Mouse (Mus musculus) spleen, embryonic (tissue): ENCODE data around the gene Vezt.

Experiments
- CTCF ChIA-PET: fragments of 350-600 bp; sonication (Branson Sonifier 250); formaldehyde crosslinking; loops from one replicate; lab custom pipeline; 2022; lab: Charles Lee

Vezt gene

DNA sequence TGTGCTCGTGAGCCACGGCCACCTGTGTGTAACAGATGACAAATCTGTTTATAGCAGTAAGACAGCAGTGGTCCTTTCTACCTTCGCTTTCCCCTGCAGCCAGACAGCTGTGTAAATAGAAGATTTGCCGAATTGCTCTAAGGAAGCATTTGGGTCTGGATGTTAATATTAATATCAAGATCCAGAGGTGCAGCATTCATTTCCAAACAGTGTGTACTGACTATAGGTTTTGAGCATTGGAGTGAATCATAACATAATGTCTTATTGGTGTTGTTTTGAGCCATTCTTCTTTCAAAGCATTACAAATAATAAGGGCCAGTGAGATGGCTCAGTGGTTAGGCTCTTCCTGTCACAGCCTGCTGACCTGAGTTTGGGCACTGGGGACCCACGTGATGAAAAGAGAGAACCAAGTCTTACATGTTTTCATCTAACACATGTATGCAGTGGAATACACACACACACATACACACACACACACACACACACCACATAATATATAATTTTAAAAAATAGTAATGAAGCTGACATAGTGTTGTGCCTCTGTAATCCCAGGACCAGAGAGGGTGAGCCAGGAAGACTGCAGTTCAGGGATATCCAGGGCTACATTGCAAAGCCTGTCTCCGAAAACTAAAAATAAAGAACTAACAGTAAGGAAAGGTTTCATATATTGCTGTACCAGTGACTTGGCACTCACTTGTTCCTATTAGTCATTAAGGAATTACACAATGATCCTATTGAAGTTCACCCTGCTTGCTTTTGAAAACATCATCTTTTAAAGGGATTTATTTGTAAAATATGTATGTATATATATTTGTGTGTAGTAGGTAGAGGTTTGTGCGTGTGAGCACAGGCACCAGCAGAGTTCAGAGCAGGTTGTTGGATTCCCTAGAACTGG lies 3.0 kb upstream of the Vezt start:
- CTCF ChIA-PET, result interaction anchor here (0.7 kb wide), 1 partner anchor 402 kb away, joined by 3 read pairs; no protein-coding TSS in a partner anchor

DNA sequence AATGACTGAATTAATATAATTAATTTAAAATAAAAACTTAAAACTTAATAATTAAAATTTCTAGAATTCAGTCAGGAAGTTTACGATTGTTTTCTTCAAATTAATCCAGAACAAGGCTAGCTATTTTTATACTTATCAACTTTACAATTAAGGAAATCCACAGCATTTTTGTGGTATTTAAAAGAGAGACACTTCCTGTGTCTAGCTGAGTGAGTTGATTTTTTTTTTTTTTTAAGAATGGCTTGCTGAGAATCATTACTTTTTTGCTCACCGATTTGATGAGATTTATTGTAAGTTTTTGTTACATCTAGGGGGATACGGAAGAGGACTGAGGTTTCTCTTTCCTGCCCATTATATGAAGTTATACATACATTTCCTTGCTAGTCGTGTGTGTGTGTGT lies 2.0 kb upstream of the Vezt start:
- CTCF ChIA-PET, result interaction anchor here (0.6 to 0.7 kb wide), 3 partner anchors 74 to 401 kb away, joined by 3 to 6 read pairs (median 4); no protein-coding TSS in a partner anchor

DNA sequence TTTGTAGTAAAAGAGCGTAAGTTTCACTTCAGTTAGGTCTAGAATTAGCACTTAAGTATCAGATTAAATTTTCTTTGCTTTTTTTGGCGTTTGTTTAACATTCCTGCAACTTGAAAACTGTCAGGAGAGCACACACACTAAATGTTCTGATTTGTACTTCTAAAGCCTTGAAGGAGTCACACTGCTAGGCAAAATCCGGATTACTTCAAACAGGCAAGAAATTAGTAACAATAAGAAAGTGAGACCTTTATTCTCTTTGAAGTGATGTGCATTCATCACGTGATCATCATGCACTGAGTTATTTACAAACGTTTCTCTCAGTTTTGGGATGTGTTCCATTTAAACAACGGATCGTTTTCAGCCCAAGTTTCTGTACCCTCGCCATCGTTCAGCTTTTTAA lies 1.6 kb upstream of the Vezt start:
- CTCF ChIA-PET, result interaction anchor here (0.7 kb wide), 1 partner anchor 87 kb away, joined by 4 read pairs; no protein-coding TSS in a partner anchor

DNA sequence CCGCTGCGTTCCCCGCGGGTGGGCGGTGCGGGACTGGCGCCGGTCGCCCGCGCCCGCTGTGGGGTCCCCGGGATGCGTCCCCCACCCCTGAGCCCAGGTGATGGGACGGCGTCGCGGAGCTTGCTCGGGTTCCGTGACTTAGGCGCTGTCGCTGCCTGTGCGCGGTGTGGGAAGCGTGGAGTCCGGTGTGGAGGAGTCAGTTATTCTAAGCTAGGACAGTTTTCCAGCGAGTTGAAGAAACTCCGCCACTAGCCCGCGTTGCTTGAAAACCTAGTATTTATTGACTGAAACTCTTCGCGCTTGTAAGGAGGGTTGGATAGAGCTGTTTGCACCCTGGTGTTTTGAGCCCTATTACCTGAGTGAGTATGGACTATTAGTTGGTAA lies 750 bp upstream of the Vezt start:
- CTCF ChIA-PET, result no interaction called here

DNA sequence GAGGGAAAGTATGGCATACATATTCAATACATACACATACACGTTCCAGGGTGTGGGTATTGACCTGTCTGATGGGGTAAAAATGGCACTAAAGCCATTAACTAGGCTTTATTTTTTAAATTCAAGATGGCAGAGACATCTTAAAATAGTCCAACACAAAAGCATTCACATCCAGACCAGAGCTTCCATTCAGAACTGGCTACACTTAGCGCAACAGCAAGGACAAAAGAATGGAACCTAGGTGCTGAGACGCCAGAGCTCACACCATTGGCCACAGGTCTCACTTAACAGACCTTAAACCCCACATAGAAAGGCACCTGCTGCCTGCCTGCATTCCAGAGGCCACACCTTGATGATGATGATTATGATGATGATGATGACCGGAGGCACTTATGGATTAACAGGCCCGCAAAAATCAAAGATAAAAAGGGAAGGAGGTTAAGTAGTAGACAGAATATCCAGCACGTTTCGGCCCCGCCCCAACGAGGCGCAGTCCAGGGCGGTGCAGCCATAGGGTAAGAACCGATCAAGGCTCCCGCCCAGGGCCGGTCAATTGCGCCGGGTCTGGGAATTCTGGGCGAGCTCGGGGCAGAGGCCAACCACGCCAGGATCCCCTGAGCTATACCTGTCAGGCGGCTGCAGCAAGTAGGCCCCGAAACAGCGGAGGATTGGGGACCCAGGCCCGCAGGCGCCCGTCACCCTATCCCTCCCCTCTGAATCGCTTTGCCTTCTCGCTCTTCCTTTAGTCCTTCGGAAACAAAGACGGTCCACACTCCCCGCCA lies 550 bp downstream of the Vezt start:
- CTCF ChIA-PET, result interaction anchor here (0.5 kb wide), 1 partner anchor 461 kb away, joined by 3 read pairs; no protein-coding TSS in a partner anchor

DNA sequence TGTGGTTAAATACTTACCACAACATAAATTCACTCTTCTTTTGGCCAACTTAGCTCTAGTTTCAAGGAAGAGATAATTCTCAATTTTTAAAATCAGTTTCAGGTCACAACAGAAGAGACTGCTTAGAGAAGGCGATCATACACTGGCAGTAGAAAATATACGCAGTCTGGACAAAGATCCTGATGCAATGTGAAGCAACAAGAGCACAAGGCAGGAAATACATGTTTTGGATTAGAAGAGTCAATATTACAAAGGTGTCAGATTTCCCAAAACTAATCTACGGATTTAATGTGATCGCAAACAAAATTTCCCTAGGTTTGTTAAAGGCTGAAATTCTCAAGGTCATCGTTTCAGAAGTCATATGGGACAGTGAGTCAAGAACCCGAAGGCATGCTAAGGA lies 4.5 kb downstream of the Vezt start:
- CTCF ChIA-PET, result interaction anchor here (0.9 kb wide), 1 partner anchor 11 kb away, joined by 3 read pairs; no protein-coding TSS in a partner anchor

DNA sequence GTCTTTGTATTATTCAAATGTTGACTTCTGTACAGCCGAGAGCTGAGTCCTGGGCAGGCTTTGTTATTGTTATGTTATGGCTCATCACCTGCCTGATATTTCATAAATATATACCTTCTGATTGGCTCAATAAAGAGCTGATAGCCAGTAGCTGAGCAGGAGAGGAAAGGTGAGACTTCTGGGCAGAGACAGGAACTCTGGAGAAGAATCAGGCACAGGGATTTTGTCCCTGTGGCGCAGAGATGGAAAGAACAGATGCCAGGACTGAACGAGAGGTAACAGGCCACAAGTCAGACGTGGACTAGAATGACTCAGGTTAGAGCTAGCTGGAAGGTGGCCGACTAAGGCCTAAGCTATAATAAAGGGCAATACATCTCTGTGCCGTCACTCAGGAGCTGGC lies 7.1 kb downstream of the Vezt start:
- CTCF ChIA-PET, result no interaction called here

DNA sequence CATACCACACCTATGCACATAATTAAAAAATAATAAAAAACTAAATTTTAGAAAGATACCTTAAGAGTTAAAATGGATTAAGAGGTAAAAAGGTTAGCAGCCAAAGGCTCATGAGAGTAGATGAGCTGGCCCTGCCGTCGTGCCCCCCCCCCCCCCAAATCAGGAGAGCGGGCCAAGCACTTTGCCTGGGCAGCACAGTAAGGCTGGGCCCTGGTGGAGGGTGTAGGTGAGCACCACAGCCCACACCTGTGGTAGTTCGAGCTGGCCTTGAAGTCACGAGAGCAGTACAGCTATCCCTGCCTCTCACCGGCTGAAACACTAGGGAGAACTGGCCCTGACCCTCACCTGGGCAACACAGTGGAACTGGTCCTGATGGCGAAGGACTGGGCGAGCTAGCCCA lies 10.5 kb downstream of the Vezt start:
- CTCF ChIA-PET, result interaction anchor here (0.6 kb wide), 1 partner anchor 125 kb away, joined by 4 read pairs; no protein-coding TSS in a partner anchor

DNA sequence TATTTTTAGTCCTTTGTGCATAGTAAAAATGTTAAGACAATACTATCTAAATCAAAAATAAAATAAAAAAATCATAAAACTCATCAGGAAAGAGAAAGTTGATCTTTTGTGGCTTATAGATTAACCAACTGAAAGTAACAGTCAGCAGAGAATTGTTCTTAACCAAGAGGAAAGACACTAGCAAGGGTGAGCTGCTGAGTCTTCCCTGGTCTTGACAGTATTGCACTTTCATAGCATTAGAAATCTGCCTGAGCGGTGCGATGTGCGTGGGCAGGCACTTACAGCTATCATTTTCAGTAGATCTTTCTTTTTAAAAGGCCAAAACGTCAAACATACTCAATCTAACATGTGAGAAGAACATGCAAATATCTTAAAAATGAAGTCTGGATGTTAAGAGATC lies 14.6 kb downstream of the Vezt start:
- CTCF ChIA-PET, result no interaction called here

DNA sequence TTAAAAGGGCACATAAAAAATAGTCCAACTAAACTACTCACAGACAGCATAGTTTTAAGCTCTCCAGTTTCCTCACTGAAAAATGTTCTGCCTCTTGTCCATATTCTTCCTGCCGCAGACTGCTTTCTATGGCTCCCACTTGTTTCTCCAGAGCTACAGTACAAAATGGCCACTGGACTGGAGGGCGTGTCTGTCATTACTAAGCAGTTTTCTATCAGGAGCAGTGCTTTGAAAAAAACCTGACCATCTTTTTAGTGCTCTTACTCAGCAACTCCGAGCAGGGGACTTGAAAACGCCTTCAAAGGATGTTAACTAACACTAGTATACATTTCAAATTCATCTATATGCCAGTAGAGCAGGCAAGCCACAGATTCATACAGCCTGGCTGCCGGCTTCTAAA lies 15.0 kb downstream of the Vezt start:
- CTCF ChIA-PET, result interaction anchor here (0.6 kb wide), 1 partner anchor 10 kb away, joined by 3 read pairs; no protein-coding TSS in a partner anchor

DNA sequence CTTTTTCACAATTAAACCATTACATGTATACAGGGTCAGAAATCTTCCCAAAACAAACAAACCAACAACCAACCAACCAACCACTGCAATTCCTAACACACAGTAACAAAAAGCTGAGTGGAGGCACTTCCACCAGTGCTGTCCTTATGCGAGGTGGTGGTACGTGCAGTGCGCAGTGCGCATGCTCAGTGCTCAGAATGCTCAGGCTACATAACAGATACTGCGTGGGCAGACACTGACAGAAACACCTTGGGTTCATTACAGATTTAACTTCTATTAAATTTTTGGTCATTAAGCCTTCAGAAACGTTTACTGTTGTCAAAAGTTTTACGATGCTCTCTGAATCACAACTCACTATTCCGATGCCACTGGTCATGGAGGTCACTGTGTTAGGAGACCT lies 18.2 kb downstream of the Vezt start:
- CTCF ChIA-PET, result interaction anchor here (0.5 to 0.7 kb wide), 2 partner anchors 12 to 388 kb away, joined by 4 to 6 read pairs; no protein-coding TSS in a partner anchor

DNA sequence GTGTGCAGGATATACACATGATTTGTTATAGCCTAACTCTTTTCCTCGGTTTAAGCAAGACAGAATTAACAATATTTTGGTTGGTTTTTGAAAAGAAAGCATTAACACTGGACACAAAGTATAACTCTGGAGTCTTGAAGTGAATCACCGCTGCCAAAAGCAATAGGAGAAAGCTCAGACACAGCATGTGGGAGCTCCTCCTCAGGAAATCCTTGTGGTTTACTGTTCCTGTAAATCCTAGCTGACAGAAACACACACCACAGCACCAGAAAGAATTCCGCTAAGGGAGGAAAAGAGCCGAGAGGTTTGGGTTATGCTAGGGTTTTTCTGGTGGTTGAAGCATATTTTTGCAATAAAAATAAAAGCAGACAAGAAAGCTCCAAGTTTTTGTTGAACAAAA lies 21.4 kb downstream of the Vezt start:
- CTCF ChIA-PET, result no interaction called here

DNA sequence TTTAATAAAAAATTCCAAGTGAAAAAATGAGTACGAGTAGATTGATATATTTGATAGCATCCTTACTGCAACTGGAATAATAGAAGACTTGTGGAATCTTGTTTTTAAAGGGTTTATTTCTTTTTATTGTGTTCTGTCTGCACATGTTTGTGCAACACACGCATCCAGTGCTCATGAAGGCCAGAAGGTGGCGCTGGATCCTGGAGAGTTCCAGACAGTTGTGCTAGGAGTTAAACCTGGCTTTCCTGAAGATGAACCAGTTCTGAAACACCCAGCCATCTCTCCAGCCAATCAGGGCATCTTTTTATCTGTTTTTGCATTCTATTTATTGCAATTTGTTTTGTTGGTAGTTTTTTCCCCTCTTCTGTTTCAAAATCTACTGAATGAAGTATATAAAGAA lies 22.4 kb downstream of the Vezt start:
- CTCF ChIA-PET, result no interaction called here

DNA sequence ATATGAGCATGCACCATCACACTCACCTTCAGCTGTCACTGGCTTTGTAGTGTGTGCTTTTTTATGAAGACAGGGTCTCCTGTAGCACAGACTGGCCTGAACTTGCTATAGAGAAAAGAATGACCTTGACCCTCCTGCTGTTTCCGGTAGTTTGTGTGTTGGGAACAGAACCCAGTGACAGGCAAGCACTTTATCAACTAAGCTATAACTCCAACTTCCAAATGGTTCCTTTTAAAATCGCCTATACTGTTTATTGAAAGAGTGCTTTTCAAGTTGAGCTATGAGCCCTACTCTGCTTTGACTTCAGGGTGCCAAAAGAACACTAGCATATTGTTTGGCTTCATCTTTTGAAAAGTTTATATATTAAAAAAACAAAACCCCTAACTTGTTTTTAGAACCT lies 24.6 kb downstream of the Vezt start:
- CTCF ChIA-PET, result no interaction called here

DNA sequence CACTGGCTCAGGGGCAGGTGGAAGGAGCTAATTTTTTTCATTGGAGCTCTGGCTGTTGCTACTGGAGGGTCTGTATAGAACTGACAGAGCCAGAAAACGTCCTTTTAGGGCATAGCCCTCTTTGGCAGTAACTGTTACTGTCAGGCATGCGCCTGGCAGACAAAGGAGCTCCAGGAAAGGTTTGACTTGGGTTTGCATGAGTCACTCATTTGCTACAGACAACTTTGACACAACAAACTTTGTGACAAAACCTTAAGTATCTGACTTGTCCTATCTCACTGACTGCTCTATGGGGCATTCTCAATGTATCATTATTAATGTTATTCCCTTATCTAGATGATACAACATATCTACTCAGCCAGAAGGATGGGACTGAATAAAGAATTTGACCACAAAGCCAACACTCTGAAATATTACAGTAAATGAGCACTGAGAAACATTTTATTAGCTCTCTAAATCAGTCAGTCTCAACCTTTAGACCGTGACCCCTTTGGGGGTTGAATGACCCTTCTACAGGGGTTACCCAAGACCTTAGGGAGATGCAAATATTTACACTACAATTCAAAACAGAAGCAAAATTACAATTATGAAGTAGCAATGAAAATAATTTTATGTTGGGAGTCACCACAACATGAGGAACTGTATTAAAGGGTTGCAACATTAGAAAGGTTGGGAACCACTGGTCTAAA lies 25.5 kb downstream of the Vezt start:
- CTCF ChIA-PET, result no interaction called here

DNA sequence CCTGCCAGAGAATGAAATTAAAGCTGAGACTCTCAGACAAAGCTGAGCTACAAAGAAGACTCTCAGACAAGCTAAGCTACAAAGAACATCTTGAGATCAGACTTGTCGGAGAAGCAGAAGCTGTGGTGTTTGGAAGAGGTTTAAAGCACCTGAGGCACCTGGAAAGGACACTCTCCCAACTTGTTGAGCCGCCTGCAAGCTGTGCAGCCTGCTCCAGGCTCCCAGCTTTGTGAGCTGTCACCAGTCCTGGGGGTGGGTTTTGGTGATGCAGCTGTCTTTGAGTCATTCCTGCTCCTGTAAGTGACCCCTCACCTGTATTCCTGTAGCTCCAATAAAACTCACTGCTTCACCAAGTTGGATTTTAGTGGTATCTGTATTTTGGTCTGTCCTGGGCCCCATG lies 27.3 kb downstream of the Vezt start:
- CTCF ChIA-PET, result no interaction called here

DNA sequence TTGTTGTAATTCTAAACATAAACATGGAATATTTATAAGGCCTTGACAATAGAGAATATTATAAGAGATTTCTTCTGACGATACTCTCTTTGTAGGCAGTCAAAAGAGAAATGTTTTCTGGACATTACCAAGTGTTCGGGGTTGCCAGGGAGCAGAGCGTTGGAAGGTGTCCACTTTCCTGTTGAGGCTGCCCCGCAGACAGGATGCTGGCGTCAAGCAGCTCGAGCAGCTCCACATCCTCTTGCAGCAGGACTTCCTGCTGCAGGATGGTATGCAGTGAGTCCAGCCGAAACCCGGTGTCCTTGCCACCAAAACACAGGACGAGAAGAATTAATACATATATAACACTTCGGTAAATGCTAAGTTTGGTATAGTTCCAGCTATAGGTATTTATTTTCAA lies 35.4 kb downstream of the Vezt start:
- CTCF ChIA-PET, result no interaction called here

DNA sequence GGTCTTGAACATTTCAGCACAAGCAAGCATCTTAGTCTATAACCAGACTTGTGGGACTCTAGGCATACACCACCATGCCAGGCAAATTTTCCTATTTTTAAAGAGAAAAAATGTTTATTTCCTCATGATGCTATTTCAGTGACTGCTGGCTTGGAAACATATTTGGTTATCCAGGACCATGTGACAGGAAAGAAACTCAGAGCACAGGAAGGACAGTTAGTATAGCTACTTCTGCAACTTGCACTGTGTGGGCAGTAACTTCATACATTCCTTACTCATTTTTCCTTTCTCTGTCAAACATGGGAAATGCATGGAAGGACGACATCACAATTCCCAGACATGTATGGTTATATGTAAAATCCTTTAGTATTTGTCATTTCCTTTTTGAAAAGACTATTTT lies 36.3 kb downstream of the Vezt start:
- CTCF ChIA-PET, result no interaction called here

DNA sequence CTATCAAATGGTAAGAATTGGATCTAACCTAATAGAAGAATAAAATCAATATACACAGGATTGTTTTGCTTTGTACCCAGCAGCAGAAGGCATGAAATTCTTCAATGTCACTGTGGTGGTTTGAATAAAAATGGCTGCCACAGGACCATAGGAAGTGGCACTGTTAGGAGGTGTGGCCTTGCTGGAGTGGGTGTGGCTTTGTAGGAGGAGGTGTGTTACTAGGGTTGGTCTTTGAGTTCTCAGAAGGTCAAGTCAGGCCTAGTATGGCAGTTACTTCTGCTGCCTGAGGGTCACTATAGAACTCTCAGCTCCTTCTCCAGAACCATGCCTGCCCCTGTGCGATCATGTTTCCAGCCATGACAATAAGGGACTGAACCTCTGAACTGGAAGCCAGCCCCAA lies 40.5 kb downstream of the Vezt start:
- CTCF ChIA-PET, result no interaction called here

DNA sequence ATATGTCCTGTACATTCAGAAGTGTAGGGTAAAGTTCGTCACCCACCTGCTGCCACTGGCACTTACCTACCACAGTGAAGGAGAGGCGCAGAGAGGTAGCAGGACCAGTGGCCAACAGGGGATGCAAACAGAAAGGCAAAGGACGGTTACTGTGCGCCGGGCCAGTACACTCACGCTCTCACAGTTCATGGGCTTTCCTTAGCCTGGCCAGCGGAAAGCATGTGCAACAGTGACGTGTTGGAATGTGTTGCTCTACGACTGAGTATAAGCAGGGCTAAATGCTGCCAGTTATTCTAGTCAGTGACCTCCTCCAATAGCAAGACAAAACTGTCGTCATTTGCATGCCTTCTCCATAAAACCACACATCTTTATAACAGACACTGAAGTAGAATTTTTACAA lies 41.5 kb downstream of the Vezt start:
- CTCF ChIA-PET, result no interaction called here

DNA sequence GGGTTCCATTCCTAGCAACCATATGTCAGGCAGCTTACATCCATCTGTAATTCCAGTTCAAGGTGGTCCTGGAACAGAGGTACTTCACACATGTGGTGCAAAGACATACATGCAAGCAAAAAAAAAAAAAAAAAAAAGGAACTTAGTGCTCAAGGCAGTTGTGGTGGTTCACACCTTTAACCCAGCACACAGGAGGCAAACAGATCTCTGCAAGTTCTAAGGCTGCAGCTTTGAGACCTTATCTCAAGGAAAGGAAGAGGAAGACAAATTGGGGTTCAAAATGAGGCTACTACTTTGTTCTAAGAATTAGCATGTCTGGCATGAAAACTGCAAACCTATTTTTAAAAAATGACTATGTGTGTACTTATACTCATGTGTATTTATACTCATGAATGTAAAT lies 50.3 kb downstream of the Vezt start:
- CTCF ChIA-PET, result no interaction called here

DNA sequence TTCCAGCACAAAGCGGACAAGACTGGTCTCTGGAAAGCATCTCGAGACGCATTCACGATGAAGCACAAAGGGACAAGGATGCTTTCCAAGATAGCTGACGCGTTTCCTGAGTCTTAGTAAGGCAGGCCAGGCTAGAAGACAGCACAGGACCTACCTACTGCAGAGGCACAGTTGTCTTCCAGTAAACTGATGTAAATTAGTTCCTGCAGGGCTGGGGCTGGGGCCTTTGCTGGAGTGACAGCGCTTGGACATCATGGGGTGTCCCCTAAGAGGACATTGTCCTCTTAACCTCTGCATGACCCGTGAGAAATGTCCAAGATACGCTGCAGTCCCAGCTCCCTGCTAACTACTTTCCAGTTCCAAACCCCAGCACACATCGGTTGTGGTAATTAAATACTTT lies 66.3 kb downstream of the Vezt start:
- CTCF ChIA-PET, result no interaction called here
